Mouse (Mus musculus) ES-Bruce4 (cell line): ENCODE results near the gene Hoxc9. TPM values are rescaled to one million over a fixed set of nuclear protein-coding genes. Genes with fewer than 3 reads are reported as not detected.

Experiments used
- H3K27ac ChIP-seq: 2 replicates; pipeline ENCODE4 v1.5.1; 2012; ENCODE audit warnings: low read length, inconsistent platforms; ENCODE audit not compliant: insufficient read depth
- H3K27me3 ChIP-seq: 2 replicates; pipeline ENCODE4 v1.6.1; 2012; ENCODE audit warnings: mild to moderate bottlenecking, low read length, inconsistent platforms; ENCODE audit not compliant: control insufficient read depth, poor library complexity, insufficient read depth, severe bottlenecking
- H3K36me3 ChIP-seq: 2 replicates; pipeline ENCODE4 v1.6.1; 2012; ENCODE audit warnings: inconsistent platforms, mild to moderate bottlenecking, low read length, moderate library complexity; ENCODE audit not compliant: control insufficient read depth, poor library complexity, insufficient read depth, severe bottlenecking
- H3K4me1 ChIP-seq: one replicate; pipeline ENCODE4 v1.8.1; 2011; ENCODE audit warnings: low read length; ENCODE audit not compliant: control insufficient read depth, insufficient read depth
- H3K4me3 ChIP-seq: 2 replicates; pipeline ENCODE4 v1.5.1; 2011; ENCODE audit warnings: low read depth, mild to moderate bottlenecking, low read length
- H3K9ac ChIP-seq: 2 replicates; pipeline ENCODE4 v1.6.1; 2012; ENCODE audit warnings: low read depth, mild to moderate bottlenecking, inconsistent platforms; ENCODE audit not compliant: poor library complexity, severe bottlenecking
- H3K9me3 ChIP-seq: replicated peaks from 2 replicates; pipeline ENCODE4 v1.6.1; 2012; ENCODE audit warnings: mild to moderate bottlenecking, low read length, inconsistent platforms; ENCODE audit not compliant: control insufficient read depth, poor library complexity, insufficient read depth, severe bottlenecking
- CTCF ChIP-seq: IDR thresholded peaks from one replicate; pipeline ENCODE4 v1.8.1; 2011; ENCODE audit warnings: low read depth, low read length
- EP300 ChIP-seq: IDR thresholded peaks from 2 replicates; pipeline ENCODE4 v1.6.1; 2011; ENCODE audit warnings: low read depth, low read length; ENCODE audit not compliant: insufficient read depth
- POLR2A ChIP-seq: IDR thresholded peaks from one replicate; pipeline ENCODE4 v1.8.1; 2011; ENCODE audit warnings: low read length; ENCODE audit not compliant: insufficient read depth
- polyA plus RNA-seq: library from polyadenylated mRNA; stranded (reverse); fragments of >200 nt; gene quantifications from 2 replicates; pipeline ENCODE4 v1.2.4, GENCODE M21; 2011; ENCODE audit warnings: low read depth; ENCODE audit not compliant: missing spikeins, insufficient read depth, insufficient read length

Gene Hoxc9
- polyA plus RNA-seq, 1 experiment: not detected

GRCm38 (mm10) chr15:103005797-103006196, 29.6 kb downstream of the Hoxc9 start:
- no peaks in the 10 kb centered on the region for H3K9me3 ChIP-seq
- TF ChIP-seq POLR2A: no peak
- no peak for TF ChIP-seq EP300
- no peak for TF ChIP-seq CTCF
- no peaks in the 10 kb centered on the region for H3K36me3 ChIP-seq
- H3K27ac ChIP-seq: no peak overlapping the region
- H3K4me1 ChIP-seq: peaks cover 5% of the 10 kb centered on the region
- peaks cover 55% of the 10 kb centered on the region for H3K27me3 ChIP-seq
- no peak overlapping the region for H3K4me3 ChIP-seq
- no peak overlapping the region for H3K9ac ChIP-seq

- H3K9me3 ChIP-seq: no peaks in the 10 kb centered on the region
- no peak overlapping the region for H3K4me3 ChIP-seq
- H3K4me1 ChIP-seq: peaks cover 8% of the 10 kb centered on the region
- no peaks in the 10 kb centered on the region for H3K36me3 ChIP-seq
- peaks cover 57% of the 10 kb centered on the region for H3K27me3 ChIP-seq
- TF ChIP-seq POLR2A (no peak), CTCF (no peak), EP300 (no peak)
- H3K27ac ChIP-seq: no peak overlapping the region
- H3K9ac ChIP-seq: no peak overlapping the region
These were observed 30.1 kb downstream of the Hoxc9 start for GRCm38 (mm10) chr15:103006326-103006725.

- no peak overlapping the region for H3K27ac ChIP-seq
- peaks cover 8% of the 10 kb centered on the region for H3K4me1 ChIP-seq
- H3K27me3 ChIP-seq: peaks cover 60% of the 10 kb centered on the region
- H3K9me3 ChIP-seq: no peaks in the 10 kb centered on the region
- no peaks in the 10 kb centered on the region for H3K36me3 ChIP-seq
- H3K4me3 ChIP-seq: 0 out of 2 replicates have a peak overlapping the region, but pooled peaks have one; percentile 21
- no peak for TF ChIP-seq POLR2A
- TF ChIP-seq CTCF: no peak
- TF ChIP-seq EP300: no peak
- H3K9ac ChIP-seq: no peak overlapping the region
These were observed 33.2 kb downstream of the Hoxc9 start for GRCm38 (mm10) chr15:103009265-103010111.

GRCm38 (mm10) chr15:103010112-103010846, 34.0 kb downstream of the Hoxc9 start:
- Histone ChIP-seq H3K9me3 (no peaks in the 10 kb centered on the region), H3K4me3 (peak overlapping the region; percentile 6; the same call in 1 of the 2 replicates), H3K36me3 (no peaks in the 10 kb centered on the region), H3K4me1 (peaks cover 8% of the 10 kb centered on the region), H3K27me3 (peaks cover 61% of the 10 kb centered on the region), H3K27ac (no peak overlapping the region), H3K9ac (no peak overlapping the region)
- TF ChIP-seq EP300 (no peak), CTCF (no peak), POLR2A (no peak)

- H3K4me3 ChIP-seq: peak overlapping the region; percentile 6; the same call in 1 of the 2 replicates
- H3K27me3 ChIP-seq: peaks cover 63% of the 10 kb centered on the region
- H3K4me1 ChIP-seq: peaks cover 8% of the 10 kb centered on the region
- no peak overlapping the region for H3K9ac ChIP-seq
- no peaks in the 10 kb centered on the region for H3K36me3 ChIP-seq
- no peak for TF ChIP-seq CTCF
- no peak for TF ChIP-seq POLR2A
- no peaks in the 10 kb centered on the region for H3K9me3 ChIP-seq
- no peak overlapping the region for H3K27ac ChIP-seq
These were observed 34.8 kb downstream of the Hoxc9 start for GRCm38 (mm10) chr15:103010847-103011555.
